Mouse (Mus musculus): Measurements from ENCODE around the gene Kcnip3. TPM values are rescaled to one million over a fixed set of nuclear protein-coding genes. Genes with fewer than 3 reads are reported as not detected.

Gene Kcnip3
- 0.93 and 1.4 TPM in 2 replicates for polyA plus RNA-seq (2015; fragmentation: Nextera tagmentation; extraction: Ambion mirVana)

- peaks cover 36% of the 10 kb centered on the region for H3K27me3 ChIP-seq (replicated peaks)
- no peaks in the 10 kb centered on the region for H3K9me3 ChIP-seq
- peak within 1 kb of the TSS; percentile 40 for H3K4me3 ChIP-seq
- no peaks in the 10 kb centered on the region for H3K36me3 ChIP-seq
- WGBS: 4% methylated on average over 10 of the region's 10 CpGs
- peak within 1 kb of the TSS; percentile 67 for H3K4me2 ChIP-seq
- no peak for ATAC-seq (ENCODE audit: extremely low read depth, insufficient number of reproducible peaks, low FRiP score, low TSS enrichment)
- no peak within 1 kb of the TSS for H3K27ac ChIP-seq (replicated peaks)
- peak within 1 kb of the TSS; percentile 61 for H3K9ac ChIP-seq
- peaks cover 17% of the 10 kb centered on the region for H3K4me1 ChIP-seq
Observed at GRCm38 (mm10) chr2:127522006-127522441, at the start of gene Kcnip3. Kcnip3 (minus strand) TSS chr2:127522094.

- no peak overlapping the region for H3K9ac ChIP-seq
- H3K9me3 ChIP-seq: no peaks in the 10 kb centered on the region
- H3K27ac ChIP-seq (replicated peaks): no peak overlapping the region
- ATAC-seq (ENCODE audit: extremely low read depth, insufficient number of reproducible peaks, low FRiP score, low TSS enrichment): peak; percentile 76
- H3K4me3 ChIP-seq: peak overlapping the region; percentile 5; the same call in 1 of the 2 replicates
- 15% methylated on average over 18 of the region's 18 CpGs for WGBS
- no peaks in the 10 kb centered on the region for H3K36me3 ChIP-seq
- H3K27me3 ChIP-seq (replicated peaks): peaks cover 68% of the 10 kb centered on the region
- peak overlapping the region; percentile 37 for H3K4me2 ChIP-seq
- H3K4me1 ChIP-seq: no peaks in the 10 kb centered on the region
Observed at GRCm38 (mm10) chr2:127559070-127559966, 37.4 kb upstream of the Kcnip3 start.

GRCm38 (mm10) chr2:127551078-127551477 lies 29.2 kb upstream of the Kcnip3 start:
- H3K27ac ChIP-seq (replicated peaks): no peak overlapping the region
- no peak overlapping the region for H3K9ac ChIP-seq
- H3K4me1 ChIP-seq: no peaks in the 10 kb centered on the region
- 51% methylated on average over 5 of the region's 5 CpGs for WGBS
- peaks cover 20% of the 10 kb centered on the region for H3K27me3 ChIP-seq (replicated peaks)
- H3K4me3 ChIP-seq: no peak overlapping the region
- H3K36me3 ChIP-seq: no peaks in the 10 kb centered on the region
- no peaks in the 10 kb centered on the region for H3K9me3 ChIP-seq
- H3K4me2 ChIP-seq: no peak overlapping the region
- ATAC-seq (ENCODE audit: extremely low read depth, insufficient number of reproducible peaks, low FRiP score, low TSS enrichment): no peak

GRCm38 (mm10) chr2:127550446-127550845 lies 28.6 kb upstream of the Kcnip3 start:
- no peaks in the 10 kb centered on the region for H3K36me3 ChIP-seq
- H3K4me2 ChIP-seq: no peak overlapping the region
- no peak for ATAC-seq (ENCODE audit: extremely low read depth, insufficient number of reproducible peaks, low FRiP score, low TSS enrichment)
- peaks cover 19% of the 10 kb centered on the region for H3K27me3 ChIP-seq (replicated peaks)
- WGBS: 66% methylated on average over 1 of the region's 1 CpGs
- no peaks in the 10 kb centered on the region for H3K9me3 ChIP-seq
- no peak overlapping the region for H3K9ac ChIP-seq
- no peak overlapping the region for H3K4me3 ChIP-seq
- no peak overlapping the region for H3K27ac ChIP-seq (replicated peaks)
- no peaks in the 10 kb centered on the region for H3K4me1 ChIP-seq

- Histone ChIP-seq H3K27me3 (replicated peaks) (peaks cover 21% of the 10 kb centered on the region), H3K9me3 (no peaks in the 10 kb centered on the region), H3K36me3 (no peaks in the 10 kb centered on the region), H3K4me3 (no peak overlapping the region), H3K4me1 (no peaks in the 10 kb centered on the region), H3K4me2 (no peak overlapping the region), H3K27ac (replicated peaks) (no peak overlapping the region), H3K9ac (no peak overlapping the region)
- ATAC-seq (ENCODE audit: extremely low read depth, insufficient number of reproducible peaks, low FRiP score, low TSS enrichment): no peak
Observed at GRCm38 (mm10) chr2:127549711-127550110, 27.8 kb upstream of the Kcnip3 start.

GRCm38 (mm10) chr2:127548342-127549074 lies 26.6 kb upstream of the Kcnip3 start:
- H3K36me3 ChIP-seq: no peaks in the 10 kb centered on the region
- WGBS: 59% methylated on average over 5 of the region's 5 CpGs
- H3K4me2 ChIP-seq: no peak overlapping the region
- H3K9ac ChIP-seq: no peak overlapping the region
- no peak overlapping the region for H3K4me3 ChIP-seq
- peaks cover 33% of the 10 kb centered on the region for H3K27me3 ChIP-seq (replicated peaks)
- H3K4me1 ChIP-seq: no peaks in the 10 kb centered on the region
- H3K9me3 ChIP-seq: no peaks in the 10 kb centered on the region
- H3K27ac ChIP-seq (replicated peaks): no peak overlapping the region
- no peak for ATAC-seq (ENCODE audit: extremely low read depth, insufficient number of reproducible peaks, low FRiP score, low TSS enrichment)

GRCm38 (mm10) chr2:127541697-127542096 lies 19.8 kb upstream of the Kcnip3 start:
- H3K36me3 ChIP-seq: no peaks in the 10 kb centered on the region
- H3K27ac ChIP-seq (replicated peaks): no peak overlapping the region
- H3K27me3 ChIP-seq (replicated peaks): peaks cover 93% of the 10 kb centered on the region
- no peak for ATAC-seq (ENCODE audit: extremely low read depth, insufficient number of reproducible peaks, low FRiP score, low TSS enrichment)
- no peak overlapping the region for H3K4me3 ChIP-seq
- H3K9me3 ChIP-seq: no peaks in the 10 kb centered on the region
- peaks cover 4% of the 10 kb centered on the region; the same call in 1 of the 2 replicates for H3K4me1 ChIP-seq
- WGBS: 69% methylated on average over 2 of the region's 2 CpGs
- no peak overlapping the region for H3K4me2 ChIP-seq
- no peak overlapping the region for H3K9ac ChIP-seq

- Histone ChIP-seq H3K4me2 (peak within 1 kb of the TSS; percentile 53), H3K27me3 (replicated peaks) (peaks cover 94% of the 10 kb centered on the region), H3K4me3 (peak within 1 kb of the TSS; percentile 25), H3K36me3 (no peaks in the 10 kb centered on the region), H3K4me1 (peaks cover 4% of the 10 kb centered on the region; the same call in 1 of the 2 replicates), H3K27ac (replicated peaks) (no peak within 1 kb of the TSS), H3K9me3 (no peaks in the 10 kb centered on the region), H3K9ac (peak within 1 kb of the TSS; percentile 24; the same call in 1 of the 2 replicates)
- ATAC-seq (ENCODE audit: extremely low read depth, insufficient number of reproducible peaks, low FRiP score, low TSS enrichment): no peak; the same call in 1 of the 2 replicates
- WGBS: 2% methylated on average over 29 of the region's 29 CpGs
Observed at GRCm38 (mm10) chr2:127541185-127541584, 19.3 kb upstream of the Kcnip3 start, which contains the start of gene Prom2. Prom2 (minus strand) TSS chr2:127541467.

- 20% methylated on average over 4 of the region's 4 CpGs for WGBS
- no peaks in the 10 kb centered on the region for H3K36me3 ChIP-seq
- peaks cover 94% of the 10 kb centered on the region for H3K27me3 ChIP-seq (replicated peaks)
- H3K27ac ChIP-seq (replicated peaks): no peak overlapping the region
- no peak for ATAC-seq (ENCODE audit: extremely low read depth, insufficient number of reproducible peaks, low FRiP score, low TSS enrichment)
- no peak overlapping the region for H3K4me2 ChIP-seq
- peaks cover 4% of the 10 kb centered on the region; the same call in 1 of the 2 replicates for H3K4me1 ChIP-seq
- H3K9me3 ChIP-seq: no peaks in the 10 kb centered on the region
- H3K4me3 ChIP-seq: no peak overlapping the region
- H3K9ac ChIP-seq: no peak overlapping the region
Observed at GRCm38 (mm10) chr2:127539494-127539893, 17.6 kb upstream of the Kcnip3 start.

GRCm38 (mm10) chr2:127537548-127537947 lies 15.7 kb upstream of the Kcnip3 start:
- Histone ChIP-seq H3K36me3 (no peaks in the 10 kb centered on the region), H3K4me2 (no peak overlapping the region), H3K9ac (no peak overlapping the region), H3K4me1 (peaks cover 4% of the 10 kb centered on the region; the same call in 1 of the 2 replicates), H3K9me3 (no peaks in the 10 kb centered on the region), H3K4me3 (no peak overlapping the region), H3K27ac (replicated peaks) (no peak overlapping the region), H3K27me3 (replicated peaks) (peaks cover 80% of the 10 kb centered on the region)
- 53% methylated on average over 3 of the region's 3 CpGs for WGBS
- ATAC-seq (ENCODE audit: extremely low read depth, insufficient number of reproducible peaks, low FRiP score, low TSS enrichment): no peak

GRCm38 (mm10) chr2:127535363-127535762 lies 13.5 kb upstream of the Kcnip3 start:
- Histone ChIP-seq H3K4me1 (no peaks in the 10 kb centered on the region), H3K27ac (replicated peaks) (no peak overlapping the region), H3K4me2 (no peak overlapping the region), H3K27me3 (replicated peaks) (peaks cover 58% of the 10 kb centered on the region), H3K9me3 (no peaks in the 10 kb centered on the region), H3K36me3 (no peaks in the 10 kb centered on the region), H3K4me3 (no peak overlapping the region), H3K9ac (no peak overlapping the region)
- ATAC-seq (ENCODE audit: extremely low read depth, insufficient number of reproducible peaks, low FRiP score, low TSS enrichment): no peak
- WGBS: 63% methylated on average over 9 of the region's 9 CpGs

Measured in heart, embryonic 13.5 days (tissue).